Mouse (Mus musculus): ENCODE measurements around the gene Gm44973. TPM values are rescaled to one million over a fixed set of nuclear protein-coding genes. Genes with fewer than 3 reads are reported as not detected.

The Gm44973 gene
- not detected for total RNA-seq (2021)
- not detected in 2 replicates for polyA plus RNA-seq (2012; rRNA removed)
- long read RNA-seq, partial matches to known transcripts: 0 of 1 reads
- long read RNA-seq, other reads (novel, unspliced or antisense): 1 of 1 reads

DNA sequence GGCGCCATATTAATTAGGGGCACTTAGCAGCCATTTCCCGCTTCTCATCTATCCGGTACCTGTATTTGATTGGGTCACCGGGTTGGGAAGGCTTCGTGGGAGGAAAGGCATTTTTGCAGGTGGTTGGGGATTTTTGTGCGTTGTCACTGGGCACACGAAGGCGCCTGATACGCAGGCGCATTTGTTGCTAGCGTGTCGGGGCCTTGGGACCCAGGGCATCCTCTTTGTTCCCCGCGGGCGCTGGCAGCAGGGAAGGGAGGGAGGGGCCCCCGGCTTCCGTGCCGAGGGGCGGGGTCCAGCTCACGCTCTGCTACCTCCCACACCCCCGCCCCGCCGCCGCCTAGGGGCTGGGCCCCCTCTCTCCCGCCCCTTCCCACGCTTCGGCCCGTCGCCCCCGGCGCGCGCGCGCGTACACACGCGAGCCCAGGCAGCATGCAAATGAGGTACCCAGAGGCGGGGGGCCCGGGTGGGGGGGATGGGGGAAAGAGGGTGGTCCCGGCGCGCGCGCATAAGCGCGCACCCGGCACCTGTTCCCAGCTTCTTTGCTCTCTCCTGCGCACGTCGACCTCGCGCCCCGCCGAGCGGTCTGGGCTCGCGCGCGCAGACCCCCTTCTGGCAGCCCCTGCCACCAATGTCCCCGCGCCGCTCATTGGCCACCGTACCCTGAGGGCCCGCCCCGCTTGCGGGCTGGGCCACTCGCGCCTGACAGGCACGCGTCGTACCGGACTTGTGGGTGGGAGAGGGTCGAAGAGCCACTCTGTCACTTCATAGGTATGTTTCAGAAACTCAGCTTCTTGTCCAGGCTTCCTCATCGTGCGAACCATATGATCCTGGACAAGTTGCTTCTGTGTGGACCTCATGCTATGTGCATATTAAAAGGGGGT lies at the start of gene Gm44973:
Gene Gm44973, plus strand, starts transcription at position 379 of the 884 bp plus-strand sequence.
- intact Hi-C loops (cut with DNase I): loop anchor here (1.0 to 10.0 kb wide), 3 partner anchors 47 to 361 kb away; partner anchors contain the start of genes Ppp6r1, U2af2 and Ube2s

DNA sequence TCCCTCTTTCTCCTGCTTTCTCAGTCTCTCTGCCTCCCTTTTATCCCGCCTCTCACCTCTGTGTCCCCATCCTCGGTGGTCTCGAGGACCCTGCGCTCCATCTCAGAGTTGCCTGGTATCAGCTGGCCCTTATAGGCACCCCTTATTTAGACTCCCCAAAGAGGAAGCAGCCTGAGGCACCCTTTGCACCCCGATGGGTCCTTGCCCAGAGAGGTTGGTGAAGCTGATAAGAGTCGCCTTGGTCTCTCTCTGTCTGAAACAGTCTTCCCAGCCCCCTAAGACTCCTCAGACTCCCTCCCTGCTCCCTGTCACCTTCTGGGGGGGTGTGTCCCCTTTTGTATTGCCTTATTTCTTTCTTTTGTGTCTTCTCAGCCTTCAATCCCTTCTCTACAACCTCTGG lies 44.2 kb upstream of the Gm44973 start, which contains the start of gene Sbk3:
Gene Sbk3, minus strand, starts transcription at position 101 of the 400 bp plus-strand sequence.
- WGBS: 57% methylated on average over 6 of the region's 6 CpGs
- H3K36me3 ChIP-seq (ENCODE audit: control insufficient read depth, insufficient read depth, low read length): no peaks in the 10 kb centered on the region
- no peaks in the 10 kb centered on the region for H3K79me2 ChIP-seq (replicated peaks; ENCODE audit: control insufficient read depth, insufficient read depth, low read length)
- intact Hi-C loops (cut with DNase I): no loop called here
- TF ChIP-seq EP300 (IDR thresholded peaks at IDR 0.05; ENCODE audit: insufficient read depth, low read depth, low read length) (no peak), POLR2A (IDR thresholded peaks at IDR 0.05; ENCODE audit: insufficient read depth, low read depth, low read length) (no peak), CTCF (IDR thresholded peaks at IDR 0.05) (no peak)
- H3K4me1 ChIP-seq (ENCODE audit: control insufficient read depth, insufficient read depth, low read length): peaks cover 6% of the 10 kb centered on the region
- no peak within 1 kb of the TSS for H3K4me3 ChIP-seq
- no peak for DNase-seq
- no peaks in the 10 kb centered on the region for H3K27me3 ChIP-seq (ENCODE audit: control insufficient read depth, insufficient read depth, low read length)
- H3K9ac ChIP-seq (ENCODE audit: low read depth, low read length): peak within 1 kb of the TSS; percentile 12; the same call in 1 of the 2 replicates
- H3K27ac ChIP-seq: peak within 1 kb of the TSS; percentile 84

More for the DNA sequence above, at the start of gene Gm44973:
- peaks cover 3% of the 10 kb centered on the region; the same call in 1 of the 2 replicates for H3K4me1 ChIP-seq (ENCODE audit: control insufficient read depth, insufficient read depth, low read length)
- H3K79me2 ChIP-seq (replicated peaks; ENCODE audit: control insufficient read depth, insufficient read depth, low read length): no peaks in the 10 kb centered on the region
- TF ChIP-seq POLR2A (IDR thresholded peaks at IDR 0.05; ENCODE audit: insufficient read depth, low read depth, low read length) (peak; percentile 54), CTCF (IDR thresholded peaks at IDR 0.05) (no peak; the same call in 1 of the 2 replicates)
- peak within 1 kb of the TSS; percentile 96 for H3K9ac ChIP-seq (ENCODE audit: low read depth, low read length)
- H3K27me3 ChIP-seq (ENCODE audit: control insufficient read depth, insufficient read depth, low read length): no peaks in the 10 kb centered on the region
- H3K27ac ChIP-seq: peak within 1 kb of the TSS; percentile 97
- peak within 1 kb of the TSS; percentile 87 for H3K4me3 ChIP-seq
- WGBS: under 1% methylated on average over 72 of the region's 76 CpGs
- no peaks in the 10 kb centered on the region for H3K36me3 ChIP-seq (ENCODE audit: control insufficient read depth, insufficient read depth, low read length)
- peak; percentile 94 to 96 for DNase-seq

- H3K9ac ChIP-seq (ENCODE audit: low read depth, low read length): no peak overlapping the region
Observed at GRCm38 (mm10) chr7:4971710-4972109, 43.6 kb upstream of the Gm44973 start.

DNA sequence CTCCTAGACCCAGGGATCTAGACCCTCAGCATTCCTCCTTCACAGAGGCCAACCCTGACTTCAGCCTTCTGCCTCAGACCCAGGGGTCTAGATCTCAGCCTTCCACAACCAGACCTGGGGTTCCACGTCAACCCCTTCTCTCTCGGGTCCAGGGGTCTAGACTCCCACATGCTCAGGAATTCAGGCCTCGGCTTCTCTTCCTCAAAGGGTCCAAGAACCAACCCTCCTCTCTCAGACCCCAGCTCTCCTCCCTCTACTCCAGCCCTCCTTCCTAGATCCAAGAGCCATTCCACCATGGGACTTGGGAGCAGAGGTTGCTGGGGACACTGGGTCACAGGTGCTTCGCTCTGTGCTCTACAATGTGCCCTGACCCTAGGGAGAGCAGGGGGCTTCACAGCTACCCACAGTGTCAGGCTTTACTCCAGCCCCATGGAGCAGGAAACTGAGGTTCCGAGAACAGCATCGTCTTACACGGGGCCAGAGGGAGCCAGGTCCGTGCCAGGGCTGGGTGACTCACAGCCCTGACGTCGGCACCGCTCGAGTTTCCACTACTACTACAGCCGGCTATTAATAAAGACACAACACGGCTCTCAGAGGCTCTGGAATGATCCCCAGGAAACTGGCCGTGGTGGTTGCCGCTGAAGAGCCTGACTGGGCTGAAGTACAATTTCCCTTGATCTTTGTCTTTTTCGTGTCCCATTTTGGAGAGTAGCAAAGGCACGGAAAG lies 42.8 kb upstream of the Gm44973 start:
- H3K27me3 ChIP-seq (ENCODE audit: control insufficient read depth, insufficient read depth, low read length): no peaks in the 10 kb centered on the region
- DNase-seq: peak; percentile 73 to 84
- 22% methylated on average over 18 of the region's 18 CpGs for WGBS
- peaks cover 6% of the 10 kb centered on the region for H3K4me1 ChIP-seq (ENCODE audit: control insufficient read depth, insufficient read depth, low read length)
- no peak overlapping the region for H3K4me3 ChIP-seq
- peak overlapping the region; percentile 12 for H3K9ac ChIP-seq (ENCODE audit: low read depth, low read length)
- TF ChIP-seq CTCF (IDR thresholded peaks at IDR 0.05) (no peak), POLR2A (IDR thresholded peaks at IDR 0.05; ENCODE audit: insufficient read depth, low read depth, low read length) (0 out of 2 replicates have a peak, but pooled peaks have one; percentile 38), EP300 (IDR thresholded peaks at IDR 0.05; ENCODE audit: insufficient read depth, low read depth, low read length) (peak; percentile 50; the same call in 1 of the 2 replicates)
- H3K79me2 ChIP-seq (replicated peaks; ENCODE audit: control insufficient read depth, insufficient read depth, low read length): no peaks in the 10 kb centered on the region
- peak overlapping the region; percentile 84 for H3K27ac ChIP-seq
- no peaks in the 10 kb centered on the region for H3K36me3 ChIP-seq (ENCODE audit: control insufficient read depth, insufficient read depth, low read length)
- intact Hi-C loops (cut with DNase I): no loop called here

More at GRCm38 (mm10) chr7:4971710-4972109, 43.6 kb upstream of the Gm44973 start:
- Histone ChIP-seq H3K4me3 (no peak overlapping the region), H3K4me1 (ENCODE audit: control insufficient read depth, insufficient read depth, low read length) (peaks cover 6% of the 10 kb centered on the region), H3K79me2 (replicated peaks; ENCODE audit: control insufficient read depth, insufficient read depth, low read length) (no peaks in the 10 kb centered on the region), H3K27me3 (ENCODE audit: control insufficient read depth, insufficient read depth, low read length) (no peaks in the 10 kb centered on the region), H3K36me3 (ENCODE audit: control insufficient read depth, insufficient read depth, low read length) (no peaks in the 10 kb centered on the region), H3K27ac (peak overlapping the region; percentile 84)
- WGBS: 10% methylated on average over 7 of the region's 7 CpGs
- peak in 1 of 2 experiments; percentile 60 for DNase-seq
- TF ChIP-seq EP300 (IDR thresholded peaks at IDR 0.05; ENCODE audit: insufficient read depth, low read depth, low read length) (peak; percentile 71; the same call in 1 of the 2 replicates), CTCF (IDR thresholded peaks at IDR 0.05) (no peak), POLR2A (IDR thresholded peaks at IDR 0.05; ENCODE audit: insufficient read depth, low read depth, low read length) (peak; percentile 10; the same call in 1 of the 2 replicates)
- intact Hi-C loops (cut with DNase I): no loop called here

- H3K79me2 ChIP-seq (replicated peaks; ENCODE audit: control insufficient read depth, insufficient read depth, low read length): no peaks in the 10 kb centered on the region
- no peaks in the 10 kb centered on the region for H3K27me3 ChIP-seq (ENCODE audit: control insufficient read depth, insufficient read depth, low read length)
- no peak overlapping the region for H3K27ac ChIP-seq
- H3K36me3 ChIP-seq (ENCODE audit: control insufficient read depth, insufficient read depth, low read length): no peaks in the 10 kb centered on the region
- no peak for DNase-seq
- intact Hi-C loops (cut with DNase I): no loop called here
- no peak overlapping the region for H3K4me3 ChIP-seq
- H3K9ac ChIP-seq (ENCODE audit: low read depth, low read length): no peak overlapping the region
- 60% methylated on average over 4 of the region's 4 CpGs for WGBS
- peaks cover 6% of the 10 kb centered on the region for H3K4me1 ChIP-seq (ENCODE audit: control insufficient read depth, insufficient read depth, low read length)
- TF ChIP-seq EP300 (IDR thresholded peaks at IDR 0.05; ENCODE audit: insufficient read depth, low read depth, low read length) (no peak), POLR2A (IDR thresholded peaks at IDR 0.05; ENCODE audit: insufficient read depth, low read depth, low read length) (no peak), CTCF (IDR thresholded peaks at IDR 0.05) (no peak)
Observed at GRCm38 (mm10) chr7:4975455-4975854, 39.8 kb upstream of the Gm44973 start.
